Mouse (Mus musculus) CH12.LX (cell line): ENCODE measurements around the gene Jpt2.

Source experiments
- CTCF ChIP-seq, 2 experiments: IDR thresholded peaks in 1 of 2; conservative IDR thresholded peaks in 1 of 2; 2 replicates each; pipeline ENCODE4 v1.5.1; 2011 to 2012; ENCODE audit warnings: low read depth in 2 of 2, low read length in 2 of 2, improper control_type of control experiment in 1 of 2, inconsistent platforms in 1 of 2, mild to moderate bottlenecking in 1 of 2, moderate library complexity in 1 of 2
- HCFC1 ChIP-seq: IDR thresholded peaks from 2 replicates; pipeline ENCODE4 v1.6.1; 2012; ENCODE audit warnings: low read depth, mild to moderate bottlenecking, inconsistent platforms, low read length, improper control_type of control experiment
- MAFK ChIP-seq: IDR thresholded peaks from 2 replicates; pipeline ENCODE4 v1.6.1; 2011; ENCODE audit warnings: low read length, improper control_type of control experiment; ENCODE audit not compliant: insufficient replicate concordance
- POLR2AphosphoS2 ChIP-seq: IDR thresholded peaks from 2 replicates; pipeline ENCODE4 v1.6.1; 2011; ENCODE audit warnings: low read depth, low read length, improper control_type of control experiment
- RAD21 ChIP-seq: IDR thresholded peaks from 2 replicates; pipeline ENCODE4 v1.6.1; 2011; ENCODE audit warnings: low read depth, mild to moderate bottlenecking, low read length, improper control_type of control experiment, moderate library complexity
- USF1 ChIP-seq: IDR thresholded peaks from 2 replicates; pipeline ENCODE4 v1.6.1; 2014; ENCODE audit warnings: low read depth, mild to moderate bottlenecking, inconsistent platforms, low read length, improper control_type of control experiment

DNA sequence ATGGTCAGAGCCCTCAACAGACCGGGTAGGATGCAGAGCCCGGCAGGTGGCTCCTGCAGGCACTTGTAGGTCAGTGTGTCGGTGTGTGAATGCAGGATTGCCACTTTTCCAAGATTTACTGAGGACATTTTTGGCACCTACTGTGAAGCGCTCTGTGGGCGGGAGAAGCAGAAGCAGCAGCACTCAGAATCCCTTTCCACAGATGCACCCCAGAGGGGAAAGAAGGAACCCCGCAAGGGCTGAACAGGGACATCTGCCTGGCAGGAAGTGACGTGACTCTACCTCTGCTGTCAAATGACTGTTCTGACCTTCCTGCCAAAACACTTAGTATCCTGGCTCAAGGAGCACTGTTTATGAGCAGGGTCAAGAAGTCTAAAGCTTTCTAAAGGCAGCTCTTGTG lies 17.5 kb downstream of the Jpt2 start:
- TF ChIP-seq MAFK (no peak), RAD21 (no peak), CTCF (conservative IDR thresholded peaks at IDR 0.05 in 1 of 2, IDR thresholded peaks at IDR 0.05 in 1 of 2; ENCODE audit: low read depth in 2 of 2, low read length in 2 of 2) (no peak), POLR2AphosphoS2 (no peak), HCFC1 (no peak), USF1 (no peak)
